Mouse (Mus musculus) heart, embryonic 15.5 days (tissue): ENCODE measurements around the gene Pdgfd. TPM values are rescaled to one million over a fixed set of nuclear protein-coding genes. Genes with fewer than 3 reads are reported as not detected.

Source experiments
- ATAC-seq: fragments of 200-750 bp; cut with Nextera tagmentation; replicated peaks from 2 replicates; pipeline ENCODE4 v1.8.0; 2017; ENCODE audit warnings: low read depth, moderate TSS enrichment; ENCODE audit not compliant: insufficient number of reproducible peaks, insufficient read depth, low FRiP score
- H3K27ac ChIP-seq: fragments of 300-500 bp; sonication (generic); 2 replicates; pipeline ENCODE4 v1.5.1; 2015; ENCODE audit warnings: mild to moderate bottlenecking, inconsistent platforms
- H3K27me3 ChIP-seq: fragments of 300-500 bp; sonication (generic); 2 replicates; pipeline ENCODE4 v1.6.1; 2015; ENCODE audit warnings: inconsistent platforms
- H3K36me3 ChIP-seq: fragments of 300-500 bp; sonication (generic); 2 replicates; pipeline ENCODE4 v1.6.1; 2015; ENCODE audit warnings: mild to moderate bottlenecking, inconsistent platforms
- H3K4me1 ChIP-seq: fragments of 300-500 bp; sonication (generic); replicated peaks from 2 replicates; pipeline ENCODE4 v1.6.1; 2015; ENCODE audit warnings: inconsistent platforms
- H3K4me2 ChIP-seq: fragments of 300-500 bp; sonication (generic); 2 replicates; pipeline ENCODE4 v1.6.1; 2015; ENCODE audit warnings: inconsistent platforms, mild to moderate bottlenecking, moderate library complexity
- H3K4me3 ChIP-seq: fragments of 300-500 bp; sonication (generic); 2 replicates; pipeline ENCODE4 v1.5.1; 2015; ENCODE audit warnings: mild to moderate bottlenecking, inconsistent platforms
- H3K9ac ChIP-seq: fragments of 300-500 bp; sonication (generic); 2 replicates; pipeline ENCODE4 v1.6.1; 2015; ENCODE audit warnings: mild to moderate bottlenecking, inconsistent platforms
- H3K9me3 ChIP-seq: fragments of 300-500 bp; sonication (generic); replicated peaks from 2 replicates; pipeline ENCODE4 v1.6.1; 2016; ENCODE audit warnings: inconsistent platforms
- WGBS: fragments of 180-500 bp; shearing (Covaris S2); methylation state at CpG from one replicate; pipeline ENCODE4 v1.1.7; 2015; ENCODE audit warnings: mixed read lengths; 5-methylcytosine and 5-hydroxymethylcytosine counted together
- polyA plus RNA-seq: library from polyadenylated mRNA; unstranded; fragments of >200 nt; fragmentation: Nextera tagmentation; extraction: Ambion mirVana; gene quantifications from 2 replicates; pipeline ENCODE4 v1.2.1, GENCODE M21; 2015

The Pdgfd gene
- polyA plus RNA-seq, 1 experiment from 2014 or later = 8.0 TPM

DNA sequence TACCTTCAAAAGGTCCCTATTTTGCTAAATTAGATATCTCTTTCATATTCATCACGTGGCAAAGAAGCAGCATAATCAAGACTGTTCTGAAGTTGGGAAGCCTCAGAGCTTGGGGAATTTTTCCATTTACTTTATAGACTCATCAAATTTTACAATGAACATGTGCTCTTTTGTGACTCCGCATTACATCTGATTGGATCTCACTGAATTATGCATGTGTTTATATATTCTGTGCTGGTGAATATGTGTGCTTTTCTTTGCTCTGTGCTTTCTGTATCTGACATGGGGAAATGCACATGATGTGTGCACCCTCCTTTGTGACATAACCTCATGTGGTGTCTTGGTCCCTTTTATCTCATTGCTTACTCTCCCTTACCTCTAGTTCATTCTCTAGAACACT, 83.6 kb downstream of the Pdgfd start:
- H3K9ac ChIP-seq = no peak overlapping the region
- H3K27ac ChIP-seq = no peak overlapping the region
- 78% methylated on average over 2 of the region's 2 CpGs for WGBS
- H3K27me3 ChIP-seq = no peaks in the 10 kb centered on the region
- no peak for ATAC-seq
- no peaks in the 10 kb centered on the region for H3K4me1 ChIP-seq
- no peak overlapping the region for H3K4me3 ChIP-seq
- no peak overlapping the region for H3K4me2 ChIP-seq
- H3K9me3 ChIP-seq = no peaks in the 10 kb centered on the region
- H3K36me3 ChIP-seq = no peaks in the 10 kb centered on the region

DNA sequence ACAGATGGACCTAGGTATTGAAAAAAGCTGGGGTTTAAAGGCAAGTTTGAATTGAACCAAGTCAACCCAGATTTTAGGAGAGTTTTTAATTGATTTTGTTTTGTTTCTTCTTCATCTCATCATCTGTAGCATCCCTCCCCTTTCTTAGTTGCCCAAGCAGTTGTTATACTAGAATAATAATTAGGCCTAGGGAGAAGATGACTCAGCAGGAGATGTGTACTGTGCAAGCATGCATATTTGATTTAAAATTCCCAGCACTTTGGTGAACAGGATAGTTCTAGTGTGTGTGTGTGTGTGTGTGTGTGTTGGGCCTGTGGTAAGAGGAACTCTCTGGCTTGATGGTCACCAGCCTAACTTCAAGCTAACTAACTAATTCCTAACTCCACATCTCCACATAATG, 88.7 kb downstream of the Pdgfd start:
- H3K4me2 ChIP-seq = no peak overlapping the region
- no peak for ATAC-seq
- no peaks in the 10 kb centered on the region for H3K4me1 ChIP-seq
- no peak overlapping the region for H3K4me3 ChIP-seq
- no peak overlapping the region for H3K27ac ChIP-seq
- no peaks in the 10 kb centered on the region for H3K9me3 ChIP-seq
- no peaks in the 10 kb centered on the region for H3K36me3 ChIP-seq
- no peaks in the 10 kb centered on the region for H3K27me3 ChIP-seq
- H3K9ac ChIP-seq = no peak overlapping the region

DNA sequence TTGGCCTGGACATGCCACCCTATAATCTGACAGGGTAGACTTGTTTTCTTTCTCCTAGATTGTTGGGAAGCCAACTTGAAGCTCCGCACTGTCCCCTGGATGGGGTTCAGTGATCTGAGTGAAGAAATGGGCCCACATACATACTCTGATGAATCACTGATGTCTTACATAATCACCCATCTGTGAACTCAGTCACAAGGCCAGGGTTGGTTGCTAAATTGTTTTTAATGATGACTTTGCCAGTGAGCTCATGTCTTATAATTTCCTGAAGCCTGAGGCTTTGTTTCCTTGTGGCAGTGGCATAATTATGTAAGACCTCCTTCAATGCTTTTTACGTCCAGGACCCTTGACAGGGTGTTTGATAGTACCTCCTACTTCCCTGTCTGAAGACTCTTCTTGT, 96.4 kb downstream of the Pdgfd start:
- Histone ChIP-seq H3K27ac (no peak overlapping the region), H3K9me3 (no peaks in the 10 kb centered on the region), H3K4me2 (no peak overlapping the region), H3K4me1 (no peaks in the 10 kb centered on the region), H3K4me3 (no peak overlapping the region), H3K9ac (no peak overlapping the region), H3K36me3 (no peaks in the 10 kb centered on the region), H3K27me3 (no peaks in the 10 kb centered on the region)
- WGBS = 74% methylated on average over 2 of the region's 2 CpGs
- no peak for ATAC-seq

DNA sequence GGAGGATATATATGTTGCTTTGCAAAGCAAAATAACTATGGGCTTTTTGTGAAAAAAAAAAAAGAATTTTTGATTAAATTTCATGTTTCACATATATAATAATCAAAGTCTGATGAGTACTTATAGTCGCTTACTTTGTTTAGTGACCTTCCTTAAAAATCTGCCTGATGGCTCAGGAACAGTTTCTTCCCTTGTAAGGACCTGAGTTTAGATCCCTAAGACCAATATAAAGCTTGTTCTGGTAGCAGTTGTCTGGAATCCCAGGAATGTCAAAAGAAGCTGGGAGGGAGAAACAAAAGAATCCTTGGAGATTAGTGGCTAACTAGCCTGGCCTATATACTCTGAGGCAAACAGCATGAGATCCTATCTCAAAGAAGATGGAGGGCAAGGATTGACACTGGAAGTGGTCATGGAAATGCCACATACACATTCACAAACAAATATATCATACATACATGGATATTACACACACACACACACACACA, 101.5 kb downstream of the Pdgfd start, which contains the start of gene Ddi1:
Gene Ddi1 (minus strand): TSS at position 51 of the 485 bp plus-strand sequence.
- H3K27ac ChIP-seq = no peak within 1 kb of the TSS
- ATAC-seq = no peak
- WGBS = 72% methylated on average over 1 of the region's 1 CpGs
- no peak within 1 kb of the TSS for H3K4me3 ChIP-seq
- no peak within 1 kb of the TSS for H3K4me2 ChIP-seq
- H3K4me1 ChIP-seq = 0 out of 2 replicates have a peak, but pooled peaks cover 2% of the 10 kb centered on the region
- no peaks in the 10 kb centered on the region for H3K9me3 ChIP-seq
- H3K36me3 ChIP-seq = no peaks in the 10 kb centered on the region
- no peak within 1 kb of the TSS for H3K9ac ChIP-seq
- H3K27me3 ChIP-seq = no peaks in the 10 kb centered on the region

DNA sequence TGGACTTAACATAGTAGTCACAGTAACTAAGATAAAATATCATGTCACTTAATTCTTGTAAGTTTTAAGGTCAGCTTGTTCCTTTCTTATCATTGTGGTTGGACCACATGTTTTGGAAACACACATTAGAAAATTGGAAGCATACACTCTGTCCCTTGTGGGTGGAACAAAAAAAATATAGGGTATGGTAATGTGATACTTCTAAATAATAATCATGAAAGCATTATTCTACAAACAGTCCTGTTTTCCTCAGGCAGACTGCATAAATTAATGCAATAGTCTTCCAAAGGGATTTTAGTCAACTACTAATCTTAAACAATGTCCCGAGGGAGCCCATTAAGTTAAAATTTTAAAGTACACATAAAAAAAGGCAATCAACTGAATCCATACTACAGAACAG, 108.0 kb downstream of the Pdgfd start:
- WGBS = 86% methylated on average over 1 of the region's 1 CpGs
- H3K4me1 ChIP-seq = no peaks in the 10 kb centered on the region
- no peak overlapping the region for H3K4me3 ChIP-seq
- H3K4me2 ChIP-seq = no peak overlapping the region
- H3K36me3 ChIP-seq = no peaks in the 10 kb centered on the region
- no peak overlapping the region for H3K27ac ChIP-seq
- no peaks in the 10 kb centered on the region for H3K9me3 ChIP-seq
- no peak for ATAC-seq
- H3K9ac ChIP-seq = no peak overlapping the region
- H3K27me3 ChIP-seq = no peaks in the 10 kb centered on the region

DNA sequence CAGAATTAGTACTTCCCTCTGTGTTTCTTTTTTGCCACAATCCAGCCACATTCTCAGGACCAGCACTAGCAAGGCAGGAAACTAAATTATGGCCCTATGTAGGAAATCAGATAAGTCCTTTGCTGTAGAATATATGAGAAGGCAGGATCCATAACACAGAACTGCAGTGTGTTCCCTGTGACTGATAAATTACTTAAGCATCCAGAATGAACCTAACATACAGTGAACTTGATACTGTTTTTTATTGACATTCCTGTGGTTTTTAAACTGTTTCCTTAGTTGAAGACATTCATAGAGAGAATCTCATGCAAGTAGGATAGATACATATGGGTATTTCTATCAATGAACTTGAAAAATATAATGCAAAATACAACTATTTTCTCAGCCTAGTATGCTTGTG, 109.1 kb downstream of the Pdgfd start:
- Histone ChIP-seq H3K4me1 (no peaks in the 10 kb centered on the region), H3K27me3 (no peaks in the 10 kb centered on the region), H3K27ac (no peak overlapping the region), H3K9ac (no peak overlapping the region), H3K36me3 (no peaks in the 10 kb centered on the region), H3K4me3 (no peak overlapping the region), H3K4me2 (no peak overlapping the region), H3K9me3 (no peaks in the 10 kb centered on the region)
- no peak for ATAC-seq

DNA sequence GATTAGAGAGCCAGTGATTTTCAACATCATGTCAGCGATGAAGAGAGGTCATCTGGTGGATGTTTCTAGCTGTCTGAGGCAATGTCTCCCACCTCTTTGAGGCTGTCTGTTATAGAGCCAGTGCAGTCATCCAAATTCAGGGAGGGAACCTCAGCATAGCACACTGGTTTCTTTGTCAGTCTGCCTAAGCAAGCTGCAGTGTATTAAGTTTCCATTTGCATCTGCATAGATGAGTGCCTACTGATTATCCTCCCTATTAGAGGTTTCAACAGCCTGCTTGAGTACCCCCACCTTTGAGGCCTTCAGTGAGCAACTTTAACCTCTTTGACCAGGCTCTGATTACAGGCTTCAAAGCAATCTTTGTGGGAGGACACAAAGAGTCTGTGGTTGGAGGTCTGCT, 118.4 kb downstream of the Pdgfd start:
- Histone ChIP-seq H3K4me1 (0 out of 2 replicates have a peak, but pooled peaks cover 2% of the 10 kb centered on the region), H3K4me2 (no peak overlapping the region), H3K27me3 (no peaks in the 10 kb centered on the region), H3K4me3 (no peak overlapping the region), H3K9me3 (no peaks in the 10 kb centered on the region), H3K27ac (no peak overlapping the region), H3K36me3 (no peaks in the 10 kb centered on the region), H3K9ac (no peak overlapping the region)
- 52% methylated on average over 1 of the region's 1 CpGs for WGBS
- ATAC-seq = no peak

DNA sequence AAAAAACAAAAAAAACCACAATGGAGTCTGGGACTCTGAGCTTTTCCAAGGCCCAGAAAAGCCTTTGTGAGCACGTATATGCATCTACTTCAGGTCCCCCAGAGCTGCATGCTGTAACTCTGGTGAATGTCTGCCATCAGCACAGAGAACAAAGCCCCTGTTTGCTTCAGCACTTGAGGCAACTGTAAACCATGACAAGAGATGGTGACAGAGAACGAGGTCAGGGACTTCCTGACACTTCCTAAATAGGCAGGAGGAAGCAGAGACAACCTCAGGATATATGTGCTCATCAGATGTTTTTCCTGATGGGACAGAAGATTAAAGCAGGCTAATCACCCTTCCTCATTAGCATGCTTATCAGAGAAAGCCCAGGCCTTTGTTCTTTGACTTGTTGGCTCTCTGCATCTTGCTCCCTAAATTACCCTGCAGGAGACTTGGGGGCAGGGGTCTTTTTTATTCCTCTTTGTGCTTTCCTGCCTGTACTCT, 120.9 kb downstream of the Pdgfd start:
- no peak overlapping the region for H3K9ac ChIP-seq
- no peaks in the 10 kb centered on the region for H3K36me3 ChIP-seq
- H3K4me3 ChIP-seq = no peak overlapping the region
- no peak for ATAC-seq
- H3K27me3 ChIP-seq = no peaks in the 10 kb centered on the region
- 16% methylated on average over 2 of the region's 2 CpGs for WGBS
- H3K27ac ChIP-seq = no peak overlapping the region
- 0 out of 2 replicates have a peak, but pooled peaks cover 2% of the 10 kb centered on the region for H3K4me1 ChIP-seq
- no peak overlapping the region for H3K4me2 ChIP-seq
- H3K9me3 ChIP-seq = no peaks in the 10 kb centered on the region

DNA sequence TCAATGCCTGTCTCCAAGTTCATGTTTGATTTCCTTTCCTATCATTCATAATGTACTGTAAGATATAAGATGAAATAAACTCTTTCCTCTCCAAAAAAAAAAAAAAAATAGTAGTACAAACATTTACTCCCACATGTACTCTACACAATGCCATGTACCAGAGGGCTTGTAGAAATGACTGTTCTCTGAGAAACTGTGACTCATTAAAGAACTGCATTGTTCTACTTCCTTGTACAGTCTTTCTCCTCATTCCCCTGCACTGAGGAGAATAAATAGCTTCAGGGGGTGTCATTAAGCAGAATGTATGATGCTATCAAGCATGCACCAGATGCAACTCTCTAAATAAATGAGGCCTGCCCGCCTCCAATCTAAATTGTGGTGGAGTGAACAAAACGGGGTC, 130.2 kb downstream of the Pdgfd start:
- no peaks in the 10 kb centered on the region for H3K9me3 ChIP-seq
- no peak overlapping the region for H3K4me3 ChIP-seq
- WGBS = 76% methylated on average over 2 of the region's 2 CpGs
- no peaks in the 10 kb centered on the region for H3K27me3 ChIP-seq
- H3K4me1 ChIP-seq = no peaks in the 10 kb centered on the region
- no peak for ATAC-seq
- H3K36me3 ChIP-seq = no peaks in the 10 kb centered on the region
- no peak overlapping the region for H3K27ac ChIP-seq
- no peak overlapping the region for H3K9ac ChIP-seq
- H3K4me2 ChIP-seq = no peak overlapping the region

DNA sequence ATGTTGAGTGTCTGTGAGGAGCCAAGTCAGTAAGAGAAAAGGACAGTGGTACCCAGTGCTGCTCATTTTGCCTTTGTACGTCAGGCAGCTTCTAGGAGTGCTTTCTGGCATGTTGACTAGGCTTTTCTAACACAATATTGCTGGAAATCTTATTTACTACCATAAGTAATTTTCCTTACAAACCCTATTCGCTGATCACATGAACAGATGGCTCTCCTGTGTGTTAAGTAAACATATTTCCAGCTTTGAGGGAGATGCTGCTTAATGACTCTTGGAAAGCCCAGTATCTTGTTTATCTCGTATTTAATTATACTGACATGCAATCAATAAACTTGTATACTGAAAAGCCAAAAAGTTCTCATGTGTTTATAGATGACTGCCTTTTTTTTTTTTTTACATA, 133.7 kb downstream of the Pdgfd start:
- H3K4me1 ChIP-seq = no peaks in the 10 kb centered on the region
- no peak overlapping the region for H3K9ac ChIP-seq
- H3K4me3 ChIP-seq = no peak overlapping the region
- no peaks in the 10 kb centered on the region for H3K9me3 ChIP-seq
- H3K4me2 ChIP-seq = no peak overlapping the region
- no peaks in the 10 kb centered on the region for H3K27me3 ChIP-seq
- H3K27ac ChIP-seq = no peak overlapping the region
- 81% methylated on average over 3 of the region's 3 CpGs for WGBS
- no peaks in the 10 kb centered on the region for H3K36me3 ChIP-seq
- ATAC-seq = no peak

DNA sequence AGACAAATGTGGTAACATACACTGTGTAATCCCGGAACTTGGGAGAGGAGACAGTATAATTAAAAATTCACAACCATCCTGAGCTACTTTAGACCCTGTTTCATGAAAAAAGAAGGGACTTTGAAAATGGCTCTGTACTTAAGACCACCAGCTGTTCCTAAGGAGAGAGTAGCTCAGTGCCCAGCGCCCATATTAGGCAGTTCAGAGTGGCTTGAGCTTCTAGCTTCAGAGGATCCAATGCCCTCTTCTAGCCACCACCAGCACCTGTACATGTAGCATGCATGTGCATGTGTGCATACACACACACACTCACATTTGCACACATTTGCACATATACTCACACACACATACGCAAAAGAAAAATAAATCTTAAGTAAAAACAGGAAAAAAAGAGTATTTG, 136.2 kb downstream of the Pdgfd start:
- Histone ChIP-seq H3K9me3 (no peaks in the 10 kb centered on the region), H3K27ac (no peak overlapping the region), H3K36me3 (no peaks in the 10 kb centered on the region), H3K9ac (no peak overlapping the region), H3K4me1 (no peaks in the 10 kb centered on the region), H3K27me3 (no peaks in the 10 kb centered on the region), H3K4me3 (no peak overlapping the region), H3K4me2 (no peak overlapping the region)
- no peak for ATAC-seq
- WGBS = 80% methylated on average over 3 of the region's 3 CpGs

DNA sequence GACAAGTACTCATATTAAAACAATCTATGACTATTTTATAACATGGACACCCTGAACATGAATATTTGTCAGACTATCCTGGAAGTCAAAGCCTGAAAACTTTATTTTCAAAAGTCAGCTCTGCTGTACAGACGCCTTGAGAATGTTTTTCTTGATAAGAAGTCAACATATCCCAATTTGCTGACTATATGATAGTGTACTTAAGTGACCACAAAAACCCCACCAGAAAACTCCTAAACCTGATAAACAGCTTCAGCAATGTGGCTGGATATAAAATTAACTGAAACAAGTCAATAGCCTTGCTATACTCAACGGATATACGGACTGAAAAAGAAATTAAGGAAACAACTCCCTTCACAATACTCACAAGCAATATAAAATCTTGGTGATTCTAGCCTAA, 137.5 kb downstream of the Pdgfd start:
- Histone ChIP-seq H3K4me2 (no peak overlapping the region), H3K9me3 (no peaks in the 10 kb centered on the region), H3K4me3 (no peak overlapping the region), H3K4me1 (no peaks in the 10 kb centered on the region), H3K36me3 (no peaks in the 10 kb centered on the region), H3K9ac (no peak overlapping the region), H3K27ac (no peak overlapping the region), H3K27me3 (no peaks in the 10 kb centered on the region)
- WGBS = 79% methylated on average over 3 of the region's 3 CpGs
- ATAC-seq = no peak
